Mouse (Mus musculus): ENCODE measurements at regions not wholly inside any gene's neighbourhood (a gene's known extent, or its start where the extent isn't known, plus 50 kb on each side); places are given as distances from the start of the nearest gene placed in this dataset.

DNA sequence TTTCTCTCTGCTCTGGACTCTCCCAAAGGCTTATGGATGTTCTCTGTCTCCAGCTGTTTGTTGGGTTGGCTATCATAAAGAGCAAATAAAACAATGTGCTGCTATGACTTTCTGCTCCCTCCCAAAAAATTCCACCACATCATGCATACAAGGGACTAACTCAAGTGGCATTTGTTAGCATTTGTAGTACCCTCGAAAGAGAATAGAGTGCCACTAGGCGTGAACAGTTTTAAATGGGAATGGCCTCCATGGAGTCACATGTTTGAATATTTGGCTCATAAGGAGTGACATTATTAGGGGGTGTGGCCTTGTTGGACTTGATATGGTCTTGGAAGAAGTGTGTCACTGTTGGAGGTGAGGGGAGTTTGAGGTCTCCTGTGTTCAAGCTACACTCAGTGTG, 86.5 kb upstream of the Serbp1 start:
- peaks cover 4% of the 10 kb centered on the region; the same call in 1 of the 2 replicates for H3K4me1 ChIP-seq (ENCODE audit: control insufficient read depth, insufficient read depth)
- WGBS, result 84% methylated on average over 2 of the region's 2 CpGs
- no peak for ATAC-seq (ENCODE audit: insufficient read depth, low read depth)
- no peak overlapping the region for H3K4me3 ChIP-seq (ENCODE audit: low read depth, low read length)
- TF ChIP-seq CTCF (IDR thresholded peaks at IDR 0.05; ENCODE audit: low read depth) (no peak), EP300 (IDR thresholded peaks at IDR 0.05; ENCODE audit: low read depth) (no peak)
- H3K9me3 ChIP-seq (replicated peaks; ENCODE audit: control insufficient read depth, low read length), result no peaks in the 10 kb centered on the region
- no peak for DNase-seq (ENCODE audit: low spot score)
- H3K36me3 ChIP-seq (replicated peaks; ENCODE audit: control insufficient read depth, insufficient read depth, low read length), result no peaks in the 10 kb centered on the region
- no peak overlapping the region for H3K9ac ChIP-seq (replicated peaks; ENCODE audit: low read depth, low read length)
- H3K27ac ChIP-seq (ENCODE audit: low read depth), result no peak overlapping the region
- no peak overlapping the region for H3K4me2 ChIP-seq (ENCODE audit: low read depth, low read length)
- no peaks in the 10 kb centered on the region for H3K27me3 ChIP-seq (ENCODE audit: control insufficient read depth, insufficient read depth, low read length)

DNA sequence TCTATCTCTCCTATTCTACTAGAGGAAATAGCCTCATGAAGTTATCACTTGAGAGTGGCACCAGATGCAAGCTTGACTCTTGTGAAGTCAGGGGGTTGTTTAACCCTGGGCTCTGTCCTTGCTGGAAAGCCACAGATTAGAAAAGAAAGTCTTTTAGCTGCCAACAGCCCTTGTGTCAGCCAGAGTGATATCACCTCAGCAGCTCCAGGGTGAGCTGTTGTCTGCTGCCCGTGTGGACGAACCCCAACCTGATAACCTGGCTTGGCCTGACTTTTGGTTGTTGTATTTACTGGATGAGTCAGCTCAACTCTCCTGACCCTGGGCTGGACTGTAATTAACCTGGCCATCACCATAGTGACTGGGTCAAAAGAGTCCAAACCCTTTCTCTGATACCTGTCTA, 88.6 kb upstream of the Serbp1 start:
- 4% methylated on average over 2 of the region's 2 CpGs for WGBS
- TF ChIP-seq EP300 (IDR thresholded peaks at IDR 0.05; ENCODE audit: low read depth) (no peak), CTCF (IDR thresholded peaks at IDR 0.05; ENCODE audit: low read depth) (no peak)
- Histone ChIP-seq H3K27ac (ENCODE audit: low read depth) (no peak overlapping the region), H3K4me3 (ENCODE audit: low read depth, low read length) (no peak overlapping the region), H3K9me3 (replicated peaks; ENCODE audit: control insufficient read depth, low read length) (no peaks in the 10 kb centered on the region), H3K9ac (replicated peaks; ENCODE audit: low read depth, low read length) (no peak overlapping the region), H3K4me1 (ENCODE audit: control insufficient read depth, insufficient read depth) (peaks cover 4% of the 10 kb centered on the region; the same call in 1 of the 2 replicates), H3K4me2 (ENCODE audit: low read depth, low read length) (no peak overlapping the region), H3K36me3 (replicated peaks; ENCODE audit: control insufficient read depth, insufficient read depth, low read length) (no peaks in the 10 kb centered on the region), H3K27me3 (ENCODE audit: control insufficient read depth, insufficient read depth, low read length) (no peaks in the 10 kb centered on the region)
- ATAC-seq (ENCODE audit: insufficient read depth, low read depth) (peak; percentile 17; the same call in 1 of the 2 replicates), DNase-seq (ENCODE audit: low spot score) (no peak)

DNA sequence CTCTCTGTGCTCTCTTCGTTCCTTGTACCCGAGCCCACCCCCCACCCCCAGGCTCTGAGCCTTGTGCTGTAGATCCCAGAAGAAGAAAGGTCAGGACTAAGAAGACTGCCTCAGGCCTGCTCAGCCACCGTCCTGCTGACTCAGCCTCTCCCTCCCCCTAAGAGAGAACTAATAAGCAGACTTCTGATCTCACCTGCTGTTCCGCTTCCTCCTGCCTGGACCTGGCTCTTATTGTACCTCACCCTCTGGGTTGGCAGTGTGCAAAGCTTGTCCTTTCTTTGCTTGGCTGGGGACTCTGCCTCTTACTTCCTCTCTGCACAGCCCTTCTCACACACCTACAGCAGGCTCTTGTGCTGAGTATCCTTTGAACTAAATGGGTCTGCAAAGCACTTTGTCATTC, 91.3 kb upstream of the Serbp1 start:
- Histone ChIP-seq H3K9me3 (replicated peaks; ENCODE audit: control insufficient read depth, low read length) (no peaks in the 10 kb centered on the region), H3K4me2 (ENCODE audit: low read depth, low read length) (no peak overlapping the region), H3K4me3 (ENCODE audit: low read depth, low read length) (no peak overlapping the region), H3K27me3 (ENCODE audit: control insufficient read depth, insufficient read depth, low read length) (no peaks in the 10 kb centered on the region), H3K27ac (ENCODE audit: low read depth) (no peak overlapping the region), H3K4me1 (ENCODE audit: control insufficient read depth, insufficient read depth) (peaks cover 4% of the 10 kb centered on the region; the same call in 1 of the 2 replicates), H3K9ac (replicated peaks; ENCODE audit: low read depth, low read length) (no peak overlapping the region), H3K36me3 (replicated peaks; ENCODE audit: control insufficient read depth, insufficient read depth, low read length) (no peaks in the 10 kb centered on the region)
- TF ChIP-seq EP300 (IDR thresholded peaks at IDR 0.05; ENCODE audit: low read depth), result no peak
- no peak for TF ChIP-seq CTCF (IDR thresholded peaks at IDR 0.05; ENCODE audit: low read depth)
- ATAC-seq (ENCODE audit: insufficient read depth, low read depth), result no peak
- WGBS, result 31% methylated on average over 4 of the region's 4 CpGs
- no peak for DNase-seq (ENCODE audit: low spot score)

DNA sequence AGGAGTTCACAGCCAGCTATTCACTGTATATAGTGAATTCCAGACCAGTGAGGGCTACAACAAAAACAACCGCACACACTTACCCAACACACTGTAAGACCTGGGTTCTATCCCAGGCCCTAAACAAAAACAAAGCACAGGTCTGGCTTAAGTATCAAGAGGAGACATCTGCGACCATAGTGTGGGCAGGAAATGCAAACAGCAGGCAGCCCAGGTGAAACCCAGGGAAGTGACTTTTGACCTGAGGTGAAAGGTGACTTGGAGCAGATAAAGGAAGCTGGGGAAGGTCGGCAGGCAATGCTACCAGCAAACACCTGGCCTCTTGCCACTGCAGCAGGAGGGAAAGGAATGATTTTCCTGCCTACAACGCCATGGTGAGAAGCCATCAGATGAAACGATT, 92.0 kb upstream of the Serbp1 start:
- Histone ChIP-seq H3K4me3 (ENCODE audit: low read depth, low read length) (no peak overlapping the region), H3K9me3 (replicated peaks; ENCODE audit: control insufficient read depth, low read length) (no peaks in the 10 kb centered on the region), H3K9ac (replicated peaks; ENCODE audit: low read depth, low read length) (no peak overlapping the region), H3K36me3 (replicated peaks; ENCODE audit: control insufficient read depth, insufficient read depth, low read length) (no peaks in the 10 kb centered on the region), H3K27ac (ENCODE audit: low read depth) (no peak overlapping the region), H3K4me1 (ENCODE audit: control insufficient read depth, insufficient read depth) (peaks cover 4% of the 10 kb centered on the region; the same call in 1 of the 2 replicates), H3K27me3 (ENCODE audit: control insufficient read depth, insufficient read depth, low read length) (no peaks in the 10 kb centered on the region), H3K4me2 (ENCODE audit: low read depth, low read length) (no peak overlapping the region)
- 38% methylated on average over 5 of the region's 5 CpGs for WGBS
- no peak for ATAC-seq (ENCODE audit: insufficient read depth, low read depth)
- no peak for TF ChIP-seq CTCF (IDR thresholded peaks at IDR 0.05; ENCODE audit: low read depth)
- TF ChIP-seq EP300 (IDR thresholded peaks at IDR 0.05; ENCODE audit: low read depth), result no peak
- no peak for DNase-seq (ENCODE audit: low spot score)

DNA sequence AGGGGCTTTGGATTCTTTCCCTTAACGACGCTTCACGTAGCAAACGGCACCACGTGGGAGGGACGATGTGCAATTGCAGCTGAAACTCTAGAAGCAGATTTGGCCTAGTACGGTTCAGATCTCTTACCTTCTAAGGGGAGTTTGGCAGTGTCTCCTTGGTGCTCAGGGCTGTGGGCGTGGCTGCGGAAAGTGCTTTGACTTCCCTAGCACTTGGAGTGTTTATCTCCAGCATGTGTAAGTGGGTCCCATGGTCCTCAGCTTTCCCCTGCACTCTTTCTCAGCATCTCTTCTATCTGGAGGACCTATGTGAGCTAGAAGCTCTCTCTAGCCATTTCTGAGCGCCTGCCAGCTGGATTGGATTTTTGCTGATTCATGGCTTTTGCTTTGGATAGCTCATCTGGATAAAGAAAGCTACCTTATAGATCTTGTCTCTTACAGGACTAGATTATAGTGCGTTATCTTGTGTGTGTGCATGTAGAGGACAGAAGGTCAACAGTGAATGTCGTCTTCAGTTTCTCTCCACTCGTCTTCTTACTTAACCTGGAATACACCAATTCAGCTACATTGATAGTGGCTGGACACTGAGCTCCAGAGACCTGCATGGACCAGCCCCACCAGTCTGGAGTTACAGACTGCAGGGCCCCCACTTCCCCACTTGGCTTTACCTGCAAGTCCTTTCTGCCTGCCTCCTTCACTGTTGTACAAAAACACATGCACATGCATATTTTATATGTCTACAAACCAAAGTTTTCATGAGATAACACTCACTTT, 92.8 kb upstream of the Serbp1 start:
- DNase-seq (ENCODE audit: low spot score), result no peak
- Histone ChIP-seq H3K4me2 (ENCODE audit: low read depth, low read length) (no peak overlapping the region), H3K27ac (ENCODE audit: low read depth) (no peak overlapping the region), H3K4me1 (ENCODE audit: control insufficient read depth, insufficient read depth) (peaks cover 4% of the 10 kb centered on the region; the same call in 1 of the 2 replicates), H3K36me3 (replicated peaks; ENCODE audit: control insufficient read depth, insufficient read depth, low read length) (no peaks in the 10 kb centered on the region), H3K9me3 (replicated peaks; ENCODE audit: control insufficient read depth, low read length) (no peaks in the 10 kb centered on the region), H3K4me3 (ENCODE audit: low read depth, low read length) (no peak overlapping the region), H3K27me3 (ENCODE audit: control insufficient read depth, insufficient read depth, low read length) (no peaks in the 10 kb centered on the region), H3K9ac (replicated peaks; ENCODE audit: low read depth, low read length) (no peak overlapping the region)
- TF ChIP-seq EP300 (IDR thresholded peaks at IDR 0.05; ENCODE audit: low read depth) (no peak), CTCF (IDR thresholded peaks at IDR 0.05; ENCODE audit: low read depth) (no peak)
- 45% methylated on average over 13 of the region's 13 CpGs for WGBS
- ATAC-seq (ENCODE audit: insufficient read depth, low read depth), result no peak

DNA sequence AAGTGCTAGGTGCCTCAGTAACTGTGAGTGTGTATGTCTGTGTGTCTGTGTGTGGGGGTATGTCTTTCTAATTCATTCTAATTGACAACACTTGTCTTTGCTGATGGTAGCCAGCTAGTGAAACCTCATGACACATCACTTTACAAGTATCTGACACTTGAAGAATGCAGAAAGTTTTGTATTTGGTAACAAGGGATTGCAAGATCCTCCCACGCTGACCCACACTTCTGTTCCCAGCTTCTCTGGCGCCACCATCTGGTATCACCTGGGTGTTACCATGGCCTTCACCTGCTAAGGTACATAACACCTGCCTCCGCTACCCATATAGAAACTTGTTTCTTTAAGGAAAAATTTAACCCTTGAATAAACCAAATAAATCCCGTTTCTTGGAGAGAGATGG, 95.8 kb upstream of the Serbp1 start:
- no peak for DNase-seq (ENCODE audit: low spot score)
- Histone ChIP-seq H3K4me2 (ENCODE audit: low read depth, low read length) (no peak overlapping the region), H3K27ac (ENCODE audit: low read depth) (no peak overlapping the region), H3K27me3 (ENCODE audit: control insufficient read depth, insufficient read depth, low read length) (no peaks in the 10 kb centered on the region), H3K4me3 (ENCODE audit: low read depth, low read length) (no peak overlapping the region), H3K4me1 (ENCODE audit: control insufficient read depth, insufficient read depth) (no peaks in the 10 kb centered on the region), H3K9me3 (replicated peaks; ENCODE audit: control insufficient read depth, low read length) (no peaks in the 10 kb centered on the region), H3K9ac (replicated peaks; ENCODE audit: low read depth, low read length) (no peak overlapping the region), H3K36me3 (replicated peaks; ENCODE audit: control insufficient read depth, insufficient read depth, low read length) (no peaks in the 10 kb centered on the region)
- 38% methylated on average over 4 of the region's 4 CpGs for WGBS
- no peak for ATAC-seq (ENCODE audit: insufficient read depth, low read depth)
- TF ChIP-seq CTCF (IDR thresholded peaks at IDR 0.05; ENCODE audit: low read depth) (peak; percentile 46), EP300 (IDR thresholded peaks at IDR 0.05; ENCODE audit: low read depth) (no peak)

Data from heart, postnatal 0 days (tissue).